Comparison of ENCODE assay signal across 17 mouse cellular contexts in the genomic region with DNA sequence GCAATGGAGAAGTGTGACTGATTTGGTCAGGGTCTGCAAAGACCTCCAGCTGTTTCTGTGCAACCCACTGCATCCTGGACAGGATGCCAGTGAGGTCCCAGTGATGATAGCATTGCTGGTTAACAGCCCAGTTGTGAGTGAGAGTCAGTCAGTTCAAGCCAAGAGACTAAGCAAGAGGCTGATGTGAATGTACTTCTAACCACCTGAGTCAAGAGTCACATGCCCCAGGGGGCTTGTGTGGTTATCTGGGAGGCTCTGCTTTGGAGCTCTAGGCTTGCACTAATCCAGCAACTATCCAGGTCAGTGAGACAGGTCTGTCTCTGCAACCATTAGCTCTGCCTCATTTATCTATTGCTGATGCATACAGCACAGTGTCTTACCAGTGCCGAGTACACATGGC.
"Had no signal": no experiment of that assay in that cellular context is flagged by ENCODE, and none has a peak within 500 bp of the region (broad histone marks: within the 10 kb centered on the region; RNA-seq: fewer than 3 reads in every experiment).

No protein-coding gene starts in this region.

- H3K27me3 ChIP-seq: lung, embryonic 15.5 days; megakaryocyte, embryonic 14.5 days; midbrain, embryonic 13.5 days; midbrain, embryonic 15.5 days; neural tube, embryonic 12.5 days; stomach, embryonic 15.5 days had no signal

- H3K9me3 ChIP-seq: lung, embryonic 15.5 days; megakaryocyte, embryonic 14.5 days; midbrain, embryonic 13.5 days; midbrain, embryonic 15.5 days; neural tube, embryonic 12.5 days; stomach, embryonic 15.5 days had no signal

- H3K4me2 ChIP-seq: lung, embryonic 15.5 days; midbrain, embryonic 11.5 days; midbrain, embryonic 13.5 days; midbrain, embryonic 15.5 days; neural tube, embryonic 12.5 days; stomach, embryonic 15.5 days had no signal

- H3K9ac ChIP-seq: lung, embryonic 15.5 days; midbrain, embryonic 13.5 days; midbrain, embryonic 15.5 days; neural tube, embryonic 12.5 days; stomach, embryonic 15.5 days had no signal

- H3K36me3 ChIP-seq: lung, embryonic 15.5 days; midbrain, embryonic 13.5 days; midbrain, embryonic 15.5 days; neural tube, embryonic 12.5 days; stomach, embryonic 15.5 days had no signal

- H3K4me1 ChIP-seq: stomach, embryonic 15.5 days had no signal

- DNase-seq: lung, adult 2 months; lung, postnatal 14 days; lung, postnatal 36 days; right cerebral cortex, postnatal 14 days; thymus, adult 2 months; thymus, postnatal 25 days; thymus, postnatal 4 days had no signal

- H3K4me3 ChIP-seq: lung, embryonic 15.5 days; megakaryocyte, embryonic 14.5 days; midbrain, embryonic 13.5 days; midbrain, embryonic 15.5 days; neural tube, embryonic 12.5 days; stomach, embryonic 15.5 days had no signal

- ATAC-seq: lung, postnatal 0 days; midbrain, embryonic 13.5 days; midbrain, embryonic 15.5 days had no signal

- H3K27ac ChIP-seq: lung, embryonic 15.5 days; macrophage; midbrain, embryonic 13.5 days; midbrain, embryonic 15.5 days; neural tube, embryonic 12.5 days; stomach, embryonic 15.5 days; stomach, postnatal 0 days had no signal
